Mouse (Mus musculus) heart, postnatal 0 days (tissue): Measurements from ENCODE around the gene Sec63.

Source experiments
- CTCF ChIP-seq: IDR thresholded peaks from 2 replicates; pipeline ENCODE4 v1.5.1; 2016; ENCODE audit warnings: antibody characterized with exemption, control low read depth, low read depth
- EP300 ChIP-seq: IDR thresholded peaks from 2 replicates; pipeline ENCODE4 v1.6.1; 2016; ENCODE audit warnings: antibody characterized with exemption, low read depth

- TF ChIP-seq CTCF (no peak), EP300 (no peak)
Observed at GRCm38 (mm10) chr10:42862102-42862740, 100.9 kb downstream of the Sec63 start.
